Mouse (Mus musculus) gastrocnemius, adult 18-20 months (tissue): ENCODE measurements around the gene Olfr1137. TPM values are rescaled to one million over a fixed set of nuclear protein-coding genes. Genes with fewer than 3 reads are reported as not detected.

Experiments
- DNase-seq: peaks from one replicate; pipeline ENCODE4 v3.0.0; 2021; ENCODE audit warnings: low spot score
- long read RNA-seq, 2 experiments: library from polyadenylated mRNA; stranded (forward); transcript quantifications; one replicate each; pipeline ENCODE4 v2.0.0; 2021
- total RNA-seq, 2 experiments: library from RNA; stranded (reverse); gene quantifications; 2 replicates each; pipeline ENCODE4 v1.2.3; 2021

Olfr1137 gene
- not detected for total RNA-seq
- long read RNA-seq, experiment 1 = 0 reads
- long read RNA-seq, experiment 2 = 0 reads

GRCm38 (mm10) chr2:87713079-87713478 lies at the start of gene Olfr1137:
TSS of gene Olfr1137 (minus strand) at chr2:87713179.
- DNase-seq = no peak

- no peak for DNase-seq
These were observed 40.9 kb upstream of the Olfr1137 start, which contains the start of gene Olfr1141 for GRCm38 (mm10) chr2:87753891-87754290. TSS of gene Olfr1141 (minus strand) at chr2:87753991.

- DNase-seq = no peak
These were observed 30.5 kb upstream of the Olfr1137 start, which contains the start of gene Olfr1140 for GRCm38 (mm10) chr2:87743452-87743851. TSS of gene Olfr1140 (plus strand) at chr2:87743752.

GRCm38 (mm10) chr2:87739878-87740277 lies 26.9 kb upstream of the Olfr1137 start, which contains the start of gene Olfr1138:
TSS of gene Olfr1138 (minus strand) at chr2:87739978.
- no peak for DNase-seq

- no peak for DNase-seq
These were observed 19.1 kb downstream of the Olfr1137 start, which contains the start of gene Olfr1136 for GRCm38 (mm10) chr2:87693847-87694246. TSS of gene Olfr1136 (minus strand) at chr2:87693947.

GRCm38 (mm10) chr2:87673564-87673963 lies 39.4 kb downstream of the Olfr1137 start, which contains the start of gene Olfr1135:
TSS of gene Olfr1135 (minus strand) at chr2:87673664.
- DNase-seq = no peak

Other genes with a start within 250 kb of the Olfr1137 start
- gene Pramel7, start 216.1 kb downstream of the Olfr1137 start, total RNA-seq = not detected
- not detected for gene Pramel6, start 206.6 kb downstream of the Olfr1137 start, total RNA-seq
- gene Olfr153, start 181.4 kb downstream of the Olfr1137 start, total RNA-seq = not detected
- gene Olfr1128, start 167.6 kb downstream of the Olfr1137 start, total RNA-seq = not detected
- not detected for gene Olfr1129, start 139.3 kb downstream of the Olfr1137 start, total RNA-seq
- not detected for gene Olfr1130, start 107.0 kb downstream of the Olfr1137 start, total RNA-seq
- not detected for gene Olfr1131, start 86.1 kb downstream of the Olfr1137 start, total RNA-seq
- gene Olfr1132, start 75.6 kb downstream of the Olfr1137 start, total RNA-seq = not detected
- not detected for gene Olfr1133, start 65.8 kb downstream of the Olfr1137 start, total RNA-seq
- gene Olfr1134, start 54.7 kb downstream of the Olfr1137 start, total RNA-seq = not detected
- gene Olfr1135, start 39.5 kb downstream of the Olfr1137 start, total RNA-seq = not detected
- not detected for gene Olfr1136, start 19.2 kb downstream of the Olfr1137 start, total RNA-seq
- gene Olfr1138, start 26.8 kb upstream of the Olfr1137 start, total RNA-seq = not detected
- not detected for gene Olfr1140, start 30.6 kb upstream of the Olfr1137 start, total RNA-seq
- not detected for gene Olfr1141, start 40.8 kb upstream of the Olfr1137 start, total RNA-seq
- not detected for gene Olfr152, start 66.3 kb upstream of the Olfr1137 start, total RNA-seq
- not detected for gene Olfr1143, start 87.4 kb upstream of the Olfr1137 start, total RNA-seq
- gene Olfr1145, start 96.6 kb upstream of the Olfr1137 start, total RNA-seq = not detected
- not detected for gene Olfr1148, start 117.4 kb upstream of the Olfr1137 start, total RNA-seq
- gene Olfr1150-ps1, start 130.8 kb upstream of the Olfr1137 start, total RNA-seq = not detected
- not detected for gene Olfr1151, start 142.7 kb upstream of the Olfr1137 start, total RNA-seq
- gene Olfr1152, start 153.3 kb upstream of the Olfr1137 start, total RNA-seq = not detected
- gene Olfr1153, start 181.8 kb upstream of the Olfr1137 start, total RNA-seq = not detected
- not detected for gene Olfr1154, start 192.0 kb upstream of the Olfr1137 start, total RNA-seq
- gene Olfr1155, start 232.0 kb upstream of the Olfr1137 start, total RNA-seq = not detected
- not detected for gene Olfr1156, start 239.9 kb upstream of the Olfr1137 start, total RNA-seq